Mouse (Mus musculus) small intestine, adult 2 months (tissue): Measurements from ENCODE around the gene Tprgl.

Experiments
- CTCF ChIP-seq: fragments of 200-500 bp; IDR thresholded peaks from 2 replicates; pipeline ENCODE4 v1.5.1; 2012; ENCODE audit warnings: low read depth, mild to moderate bottlenecking, control low read depth, inconsistent platforms, low read length, moderate library complexity, mixed read lengths; ENCODE audit not compliant: insufficient replicate concordance, insufficient read length; ENCODE audit errors: extremely low read depth
- POLR2A ChIP-seq: fragments of 200-500 bp; IDR thresholded peaks from 2 replicates; pipeline ENCODE4 v1.6.1; 2012; ENCODE audit warnings: low read depth, mild to moderate bottlenecking, control low read depth, inconsistent platforms, low read length, moderate library complexity

GRCm38 (mm10) chr4:154185001-154185400, 24.5 kb upstream of the Tprgl start:
- no peak for TF ChIP-seq CTCF
- no peak for TF ChIP-seq POLR2A
